ENCODE assay signal across 23 mouse cellular contexts in genomic region chr5:118727336-118727735, GRCm38 (mm10).
DNase-seq lines count a peak whose midpoint lies in the region; ATAC-seq and TF ChIP-seq lines count a peak whose summit lies in the region.
"Had no signal": no experiment of that assay in that cellular context is flagged by ENCODE, and none has a peak within 500 bp of the region (broad histone marks: within the 10 kb centered on the region; RNA-seq: fewer than 3 reads in every experiment).

No protein-coding gene starts in this region.

- H3K9me3 ChIP-seq in lung, embryonic 15.5 days = no peaks in the 10 kb centered on the region
- H3K9me3 ChIP-seq in lung, postnatal 0 days (ENCODE audit: low read length) = no peaks in the 10 kb centered on the region
- no peaks in the 10 kb centered on the region for H3K9me3 ChIP-seq in midbrain, embryonic 14.5 days (ENCODE audit: control insufficient read depth, low read length)
- H3K9me3 ChIP-seq: embryonic facial prominence, embryonic 13.5 days; embryonic facial prominence, embryonic 15.5 days; forebrain, embryonic 13.5 days; forebrain, embryonic 15.5 days had no signal

- WGBS in lung, embryonic 15.5 days = 75% methylated on average over 16 of the region's 16 CpGs
- 60% methylated on average over 16 of the region's 16 CpGs for WGBS in lung, adult 2 months
- 74% methylated on average over 16 of the region's 16 CpGs for WGBS in lung, postnatal 0 days
- WGBS in midbrain, embryonic 14.5 days = 95% methylated on average over 16 of the region's 16 CpGs

- H3K4me3 ChIP-seq in gastrocnemius, adult 2 months = no peak overlapping the region
- no peak overlapping the region for H3K4me3 ChIP-seq in lung, embryonic 15.5 days
- no peak overlapping the region for H3K4me3 ChIP-seq in lung, adult 2 months (replicated peaks; ENCODE audit: extremely low read depth, low read depth, low read length)
- no peak overlapping the region for H3K4me3 ChIP-seq in lung, postnatal 0 days (ENCODE audit: low read depth, low read length)
- H3K4me3 ChIP-seq in midbrain, embryonic 14.5 days (replicated peaks; ENCODE audit: low read depth, low read length) = no peak overlapping the region
- H3K4me3 ChIP-seq: embryonic facial prominence, embryonic 13.5 days; embryonic facial prominence, embryonic 15.5 days; erythroblast, embryonic 14.5 days; forebrain, embryonic 13.5 days; forebrain, embryonic 15.5 days had no signal

- no peaks in the 10 kb centered on the region for H3K27me3 ChIP-seq in lung, embryonic 15.5 days
- H3K27me3 ChIP-seq in lung, postnatal 0 days (replicated peaks; ENCODE audit: insufficient read depth, low read length) = no peaks in the 10 kb centered on the region
- H3K27me3 ChIP-seq in midbrain, embryonic 14.5 days (ENCODE audit: control insufficient read depth, insufficient read depth, low read length) = no peaks in the 10 kb centered on the region
- H3K27me3 ChIP-seq: embryonic facial prominence, embryonic 13.5 days; embryonic facial prominence, embryonic 15.5 days; forebrain, embryonic 13.5 days; forebrain, embryonic 15.5 days had no signal

- no peak for TF ChIP-seq CTCF in gastrocnemius, adult 2 months (IDR thresholded peaks at IDR 0.05)
- no peak for TF ChIP-seq CTCF in lung, adult 2 months (IDR thresholded peaks at IDR 0.05; ENCODE audit: insufficient read depth, low read length)
- TF ChIP-seq CTCF in lung, postnatal 0 days (IDR thresholded peaks at IDR 0.05) = no peak

- TF ChIP-seq EP300 in lung, postnatal 0 days (IDR thresholded peaks at IDR 0.05) = no peak

- H3K9ac ChIP-seq in lung, embryonic 15.5 days = no peak overlapping the region
- H3K9ac ChIP-seq in lung, postnatal 0 days (replicated peaks; ENCODE audit: low read depth) = no peak overlapping the region
- H3K9ac ChIP-seq in midbrain, embryonic 14.5 days (replicated peaks; ENCODE audit: low read length) = no peak overlapping the region
- H3K9ac ChIP-seq: embryonic facial prominence, embryonic 13.5 days; embryonic facial prominence, embryonic 15.5 days; forebrain, embryonic 13.5 days; forebrain, embryonic 15.5 days had no signal

- H3K4me1 ChIP-seq in lung, embryonic 15.5 days = 0 out of 2 replicates have a peak, but pooled peaks cover 5% of the 10 kb centered on the region
- H3K4me1 ChIP-seq in lung, adult 2 months (ENCODE audit: control insufficient read depth, insufficient read depth, low read length) = peaks cover 2% of the 10 kb centered on the region; the same call in 1 of the 2 replicates
- H3K4me1 ChIP-seq in lung, postnatal 0 days (ENCODE audit: insufficient read depth, low read depth, low read length) = no peaks in the 10 kb centered on the region
- H3K4me1 ChIP-seq in midbrain, embryonic 14.5 days (ENCODE audit: control insufficient read depth, insufficient read depth, low read length) = no peaks in the 10 kb centered on the region
- H3K4me1 ChIP-seq: embryonic facial prominence, embryonic 15.5 days had no signal

- H3K36me3 ChIP-seq in lung, embryonic 15.5 days = peaks cover 64% of the 10 kb centered on the region
- peaks cover 38% of the 10 kb centered on the region for H3K36me3 ChIP-seq in lung, postnatal 0 days (ENCODE audit: insufficient read depth, low read length)
- peaks cover 81% of the 10 kb centered on the region for H3K36me3 ChIP-seq in midbrain, embryonic 14.5 days (ENCODE audit: control insufficient read depth, insufficient read depth, low read length)

- DNase-seq in gastrocnemius, adult 2 months = peak; percentile 51
- DNase-seq in gastrocnemius, postnatal 36 days = no peak
- DNase-seq in lung, adult 2 months = no peak
- DNase-seq in lung, postnatal 4 days = peak; percentile 20 to 59
- no peak for DNase-seq in lung, postnatal 0 days (ENCODE audit: low spot score)
- peak; percentile 10 for DNase-seq in skeletal muscle tissue, adult 2 months (ENCODE audit: low read depth, low spot score)
- DNase-seq in midbrain, embryonic 14.5 days = no peak
- DNase-seq: adrenal gland, adult 2 months; adrenal gland, postnatal 10 days; adrenal gland, postnatal 25 days; cerebellum, adult 11 months; cerebellum, adult 18-20 months; cerebellum, adult 8-10 months; cerebellum, adult 9-11 months; cerebellum, postnatal 14 days; cerebellum, postnatal 36 days; embryo, embryonic 11 days had no signal

- TF ChIP-seq POLR2A in lung, adult 2 months (IDR thresholded peaks at IDR 0.05; ENCODE audit: borderline replicate concordance, extremely low read depth, low read depth, low read length) = no peak

- no peak for ATAC-seq in lung, embryonic 15.5 days (ENCODE audit: borderline replicate concordance, extremely low read depth, low FRiP score, low TSS enrichment)
- no peak for ATAC-seq in lung, postnatal 0 days
- no peak for ATAC-seq in midbrain, embryonic 14.5 days (ENCODE audit: low FRiP score, low TSS enrichment)
- ATAC-seq: forebrain, embryonic 13.5 days; forebrain, embryonic 15.5 days had no signal

- intact Hi-C loops in gastrocnemius, adult 2 months (cut with DNase I) = no loop called here
- intact Hi-C loops in gastrocnemius, postnatal 36 days (cut with DNase I) = no loop called here

- H3K4me2 ChIP-seq in lung, embryonic 15.5 days = no peak overlapping the region
- H3K4me2 ChIP-seq in lung, postnatal 0 days (replicated peaks; ENCODE audit: low read depth, low read length) = no peak overlapping the region
- no peak overlapping the region for H3K4me2 ChIP-seq in midbrain, embryonic 14.5 days (ENCODE audit: low read length)
- H3K4me2 ChIP-seq: embryonic facial prominence, embryonic 13.5 days; embryonic facial prominence, embryonic 15.5 days; forebrain, embryonic 13.5 days; forebrain, embryonic 15.5 days had no signal

- 0 out of 2 replicates have a peak overlapping the region, but pooled peaks have one; percentile 20 for H3K27ac ChIP-seq in gastrocnemius, adult 2 months
- H3K27ac ChIP-seq in lung, embryonic 15.5 days = 0 out of 2 replicates have a peak overlapping the region, but pooled peaks have one; percentile 23
- H3K27ac ChIP-seq in lung, postnatal 0 days (ENCODE audit: low read length) = no peak overlapping the region
- H3K27ac ChIP-seq in midbrain, embryonic 14.5 days (replicated peaks; ENCODE audit: low read depth, low read length) = no peak overlapping the region
- H3K27ac ChIP-seq: embryonic facial prominence, embryonic 13.5 days; embryonic facial prominence, embryonic 15.5 days; forebrain, embryonic 13.5 days; forebrain, embryonic 15.5 days had no signal

Comparison
In these comparisons a context has a peak if more than half of its experiments do, and no peak if none do; other contexts are left out.
1. DNase-seq: peak in gastrocnemius, adult 2 months (single experiment), lung, postnatal 4 days (2 of 2) and skeletal muscle tissue, adult 2 months (single experiment); none in gastrocnemius, postnatal 36 days (0 of 2), lung, adult 2 months (single experiment), lung, postnatal 0 days (single experiment) and midbrain, embryonic 14.5 days (single experiment).
2. H3K27ac ChIP-seq: peak in gastrocnemius, adult 2 months (single experiment) and lung, embryonic 15.5 days (single experiment); none in lung, postnatal 0 days (single experiment) and midbrain, embryonic 14.5 days (single experiment).